Mouse (Mus musculus): ENCODE measurements around the gene Golga7b. TPM values are rescaled to one million over a fixed set of nuclear protein-coding genes. Genes with fewer than 3 reads are reported as not detected.

Golga7b gene
- total RNA-seq, 2 experiments from 2014 or later = not detected

DNA sequence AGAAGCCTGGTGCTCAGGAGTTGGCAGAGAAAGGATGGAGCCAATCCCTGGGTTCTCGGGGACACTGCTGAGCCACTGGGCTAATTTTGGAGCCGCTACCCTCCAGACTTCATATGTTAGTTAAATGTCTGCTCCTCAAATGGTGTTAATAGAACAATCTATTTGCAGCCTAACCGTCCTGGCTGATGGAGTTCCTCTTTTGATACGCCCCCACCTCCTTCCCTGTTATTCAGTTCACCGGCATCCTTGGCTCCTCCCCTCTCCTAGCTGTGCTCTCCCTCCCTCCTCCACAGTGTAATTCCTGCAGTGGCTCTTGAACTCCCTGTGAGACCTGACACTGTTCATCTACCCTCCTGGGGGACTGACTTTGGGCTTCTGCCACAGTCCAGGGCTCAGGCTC lies 748 bp upstream of the Golga7b start:
- no peak for ATAC-seq (replicated peaks; ENCODE audit: low FRiP score, poor library complexity, severe bottlenecking)

DNA sequence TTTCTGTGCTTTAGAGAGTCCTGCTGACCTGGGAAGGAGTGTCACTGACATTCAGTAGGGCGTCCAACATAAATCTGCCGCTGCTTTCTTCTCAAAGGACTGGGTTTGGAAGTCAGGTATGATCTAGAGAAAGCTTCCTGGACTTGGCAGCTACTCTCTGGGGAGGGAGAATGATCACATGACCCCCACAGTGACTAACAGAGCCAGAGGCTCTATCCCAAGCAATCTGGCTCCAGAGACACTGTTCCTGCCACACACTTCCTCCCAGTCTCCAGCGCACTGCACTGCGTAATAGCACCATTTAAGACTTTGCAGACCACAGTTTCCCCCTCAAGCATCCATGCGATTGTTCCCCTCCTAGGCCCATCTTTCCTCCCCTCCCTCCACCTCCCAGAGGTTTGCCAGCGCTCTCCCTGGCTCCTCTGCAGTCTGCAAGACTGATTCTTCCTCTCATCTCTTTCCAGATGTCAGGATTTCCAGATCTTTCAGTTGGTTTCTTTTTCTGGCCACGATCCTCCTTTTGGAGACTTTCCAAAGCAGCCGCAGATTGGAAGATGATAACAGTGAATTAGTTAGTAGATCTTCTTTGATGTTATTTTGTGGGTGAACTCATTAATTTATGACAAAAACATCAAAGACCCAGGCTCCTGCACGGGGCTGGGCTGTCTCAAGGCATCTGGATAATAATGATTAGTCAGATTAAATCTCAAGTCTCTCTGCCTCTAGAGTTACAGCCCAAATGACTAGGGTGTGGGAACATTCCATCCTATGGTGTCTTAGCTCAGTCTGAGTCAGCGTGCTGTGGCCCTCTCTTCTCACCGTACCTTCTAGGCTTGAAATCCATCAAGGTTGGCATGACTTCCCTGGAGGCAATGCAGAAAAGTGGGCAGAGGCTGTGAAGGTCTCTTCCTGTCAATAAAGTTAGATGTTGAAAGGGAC lies 2.9 kb downstream of the Golga7b start:
- ATAC-seq (replicated peaks; ENCODE audit: low FRiP score, poor library complexity, severe bottlenecking) = no peak

GRCm38 (mm10) chr19:42255438-42255783 lies 8.0 kb downstream of the Golga7b start:
- no peak for ATAC-seq (replicated peaks; ENCODE audit: low FRiP score, poor library complexity, severe bottlenecking)

GRCm38 (mm10) chr19:42255784-42256610 lies 8.6 kb downstream of the Golga7b start:
- 0 out of 2 replicates have a peak, but pooled peaks have one; percentile 25 for ATAC-seq (replicated peaks; ENCODE audit: low FRiP score, poor library complexity, severe bottlenecking)

DNA sequence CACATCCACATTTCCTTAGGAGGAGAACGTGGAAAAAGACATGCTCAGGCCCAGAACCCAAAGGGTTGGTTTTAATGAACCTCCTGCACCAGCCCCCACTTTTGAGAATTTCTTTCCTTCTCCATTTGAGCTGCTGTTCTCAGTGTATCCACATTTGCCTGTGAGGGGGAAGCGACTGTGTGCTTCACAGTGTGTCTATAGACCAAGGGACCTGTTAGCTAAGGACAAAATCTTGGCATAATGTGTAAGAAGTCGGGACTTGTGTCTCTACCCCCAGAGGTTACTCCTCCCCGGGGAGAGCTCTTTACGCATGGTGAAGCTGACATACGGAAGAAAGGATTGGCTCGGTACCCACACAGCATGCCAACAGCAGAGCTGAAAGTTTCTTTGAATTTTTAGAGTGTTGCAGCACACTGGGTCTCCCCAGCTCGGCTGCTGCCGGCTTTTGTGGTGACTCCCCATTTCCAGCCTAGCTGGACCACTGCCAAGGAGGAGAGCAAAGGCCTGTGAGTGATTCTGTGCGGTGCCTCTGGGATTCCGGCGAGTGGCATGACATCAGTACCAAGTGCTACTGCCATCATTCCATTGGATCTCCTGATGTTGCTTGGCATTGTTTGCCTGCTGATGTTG lies 9.4 kb downstream of the Golga7b start:
- 0 out of 2 replicates have a peak, but pooled peaks have one; percentile 39 for ATAC-seq (replicated peaks; ENCODE audit: low FRiP score, poor library complexity, severe bottlenecking)

DNA sequence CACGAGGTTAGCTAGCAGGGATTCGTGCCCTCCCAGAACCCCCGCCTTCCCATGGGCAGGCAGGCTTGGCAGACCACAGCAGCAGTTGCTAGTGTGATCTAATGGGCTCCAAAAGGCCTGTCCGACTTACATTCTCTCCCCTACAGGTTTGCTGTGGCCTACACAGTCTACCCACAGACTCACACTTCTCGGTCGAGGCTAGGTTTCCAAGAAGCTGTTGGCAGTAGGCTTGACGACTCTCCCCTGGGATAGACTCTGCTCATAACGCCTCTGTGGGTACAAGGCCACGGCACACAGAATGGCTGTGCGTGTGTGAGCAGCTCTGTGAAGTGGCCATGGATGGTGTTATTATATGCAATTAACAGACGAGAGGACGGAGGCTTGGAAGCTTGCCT lies 9.9 kb downstream of the Golga7b start:
- no peak for ATAC-seq (replicated peaks; ENCODE audit: low FRiP score, poor library complexity, severe bottlenecking)

DNA sequence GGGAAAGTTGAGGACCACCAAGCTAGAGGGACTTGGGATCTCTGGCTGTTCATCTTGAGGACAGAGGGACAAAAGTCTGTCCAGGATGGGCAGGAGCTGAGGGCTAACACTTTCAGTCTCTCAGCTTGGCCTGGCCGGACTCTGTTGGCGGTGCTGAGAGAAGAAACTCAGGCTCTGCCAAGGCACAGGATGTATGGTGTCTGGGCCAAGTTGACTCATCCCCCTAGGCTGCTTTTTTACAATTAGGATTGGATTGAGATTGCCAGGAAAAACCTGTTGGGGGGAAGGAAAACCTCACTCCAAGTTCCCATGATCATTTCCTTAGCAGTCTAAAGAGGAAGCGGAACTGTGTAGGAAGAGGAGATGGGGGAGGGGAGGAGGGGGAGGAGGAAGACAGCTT lies 10.7 kb downstream of the Golga7b start:
- ATAC-seq (replicated peaks; ENCODE audit: low FRiP score, poor library complexity, severe bottlenecking) = no peak

GRCm38 (mm10) chr19:42258596-42258995 lies 11.2 kb downstream of the Golga7b start:
- ATAC-seq (replicated peaks; ENCODE audit: low FRiP score, poor library complexity, severe bottlenecking) = no peak

DNA sequence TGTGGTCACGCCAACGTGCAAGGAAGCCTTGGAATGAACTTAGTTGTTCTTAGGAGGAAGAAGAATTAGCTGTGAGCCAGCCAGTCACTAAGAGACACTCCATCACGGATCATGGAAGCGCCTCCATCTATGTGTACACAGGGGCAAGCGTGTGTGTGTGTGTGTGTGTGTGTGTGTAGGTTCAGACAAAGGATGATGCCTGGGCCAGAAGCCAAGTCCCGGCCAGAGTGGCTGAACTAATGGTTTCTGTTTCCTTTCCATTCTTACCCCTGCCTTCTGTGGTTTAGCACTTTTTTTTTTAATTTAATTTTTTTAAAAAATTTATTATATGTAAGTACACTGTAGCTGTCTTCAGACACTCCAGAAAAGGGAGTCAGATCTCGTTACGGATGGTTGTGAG lies 13.1 kb downstream of the Golga7b start:
- no peak for ATAC-seq (replicated peaks; ENCODE audit: low FRiP score, poor library complexity, severe bottlenecking)

DNA sequence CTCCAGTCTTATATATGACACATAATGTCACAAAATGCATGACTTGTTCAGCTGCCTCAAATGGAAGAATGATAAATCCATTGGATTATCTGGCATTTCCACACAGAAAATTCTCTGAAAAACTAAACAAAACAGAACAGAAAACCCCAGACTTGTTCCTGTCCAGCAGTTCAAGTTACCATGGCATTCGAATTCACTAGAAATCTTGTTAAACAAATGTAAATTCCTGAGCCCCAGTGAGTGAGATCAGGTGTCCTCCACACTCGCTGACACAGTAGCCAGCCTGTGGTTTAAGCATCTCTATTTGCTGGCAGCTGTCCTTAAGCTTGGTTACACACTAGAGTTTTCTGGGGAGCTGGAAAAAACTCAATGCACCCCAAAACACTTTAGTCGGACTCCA lies 16.1 kb downstream of the Golga7b start:
- no peak for ATAC-seq (replicated peaks; ENCODE audit: low FRiP score, poor library complexity, severe bottlenecking)

DNA sequence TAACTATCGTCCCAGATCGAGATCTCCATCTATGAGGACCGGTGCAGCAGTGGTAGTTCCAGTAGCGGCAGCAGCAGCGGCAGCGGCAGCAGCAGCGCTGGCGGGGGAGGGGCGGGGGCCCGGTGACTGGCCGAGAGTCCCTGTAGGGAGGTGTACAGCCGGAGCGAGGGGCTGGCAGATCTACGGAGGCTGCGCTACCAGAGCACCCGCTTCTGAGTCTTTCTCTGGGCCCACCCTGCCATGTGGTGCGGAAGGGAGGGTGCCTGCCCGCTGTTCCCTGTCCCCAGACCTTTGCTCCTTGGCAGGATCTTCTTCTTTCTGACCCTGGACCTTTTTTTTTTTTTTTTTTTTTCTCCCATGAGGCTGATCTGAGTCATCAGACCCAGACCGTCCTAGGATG lies 21.0 kb downstream of the Golga7b start:
- ATAC-seq (replicated peaks; ENCODE audit: low FRiP score, poor library complexity, severe bottlenecking) = no peak

DNA sequence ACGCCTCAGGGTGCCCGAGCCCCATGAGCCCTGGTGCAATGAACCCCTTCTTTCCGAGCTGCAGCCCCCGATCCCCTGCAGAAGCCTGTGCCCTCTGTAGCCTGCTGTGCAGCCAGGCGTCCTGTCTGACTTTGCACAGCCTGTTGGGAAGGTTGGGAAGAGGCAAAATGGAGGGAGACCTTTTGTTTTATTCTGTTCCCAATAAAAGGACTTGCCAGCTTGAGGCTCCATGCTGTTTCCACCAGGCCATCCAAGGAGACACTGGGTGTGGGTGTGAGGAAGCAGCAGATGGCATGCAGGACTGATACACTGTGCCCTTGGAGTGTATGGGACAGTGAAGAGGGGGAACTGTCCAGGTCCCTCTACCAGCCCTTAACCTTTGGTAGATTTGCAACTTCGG lies 22.7 kb downstream of the Golga7b start:
- no peak for ATAC-seq (replicated peaks; ENCODE audit: low FRiP score, poor library complexity, severe bottlenecking)

DNA sequence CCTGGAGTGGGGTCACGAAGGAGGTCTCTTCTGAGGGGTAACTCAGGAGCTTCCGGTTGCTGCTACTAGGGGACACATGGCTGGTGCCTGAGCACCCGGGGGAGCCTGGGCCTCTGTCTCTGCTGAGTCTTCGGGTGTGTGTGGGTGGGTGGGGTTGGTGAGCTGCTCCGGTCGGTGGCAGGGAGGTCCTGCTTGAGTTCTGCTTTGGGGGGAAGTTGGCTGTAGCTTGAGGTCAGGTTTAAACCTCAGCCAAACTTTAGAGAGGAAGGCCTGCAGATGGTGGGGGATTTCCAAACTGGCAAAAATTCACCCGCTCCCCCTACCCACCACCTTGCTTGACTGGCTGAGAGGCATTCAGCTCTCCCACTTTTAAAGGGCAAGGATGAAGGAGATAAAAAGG lies 23.8 kb downstream of the Golga7b start:
- ATAC-seq (replicated peaks; ENCODE audit: low FRiP score, poor library complexity, severe bottlenecking) = no peak

- ATAC-seq (replicated peaks; ENCODE audit: low FRiP score, poor library complexity, severe bottlenecking) = peak; percentile 65; the same call in 1 of the 2 replicates
Observed at GRCm38 (mm10) chr19:42272003-42272963, 24.9 kb downstream of the Golga7b start.

DNA sequence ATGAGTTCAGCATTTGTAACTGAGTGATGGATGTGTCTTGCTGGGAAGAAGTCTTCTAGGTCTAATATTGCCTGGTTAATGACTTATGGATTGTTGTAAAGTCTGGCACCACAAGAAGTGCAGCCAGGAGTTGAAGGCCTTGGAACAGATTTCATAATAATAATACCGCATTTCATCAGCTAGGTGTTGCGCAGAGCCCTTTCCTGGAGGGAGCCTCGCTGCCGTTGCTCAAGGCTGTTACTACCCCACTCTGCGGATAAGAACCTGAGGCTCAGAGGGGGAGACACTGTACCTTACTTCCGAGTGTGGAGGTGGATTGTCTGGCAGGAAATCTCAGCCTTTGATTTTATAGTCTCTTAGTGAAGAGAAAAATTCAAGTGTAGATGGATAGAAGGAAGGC lies 29.9 kb downstream of the Golga7b start:
- ATAC-seq (replicated peaks; ENCODE audit: low FRiP score, poor library complexity, severe bottlenecking) = no peak

- ATAC-seq (replicated peaks; ENCODE audit: low FRiP score, poor library complexity, severe bottlenecking) = no peak
Observed at GRCm38 (mm10) chr19:42278461-42278860, 31.1 kb downstream of the Golga7b start.

DNA sequence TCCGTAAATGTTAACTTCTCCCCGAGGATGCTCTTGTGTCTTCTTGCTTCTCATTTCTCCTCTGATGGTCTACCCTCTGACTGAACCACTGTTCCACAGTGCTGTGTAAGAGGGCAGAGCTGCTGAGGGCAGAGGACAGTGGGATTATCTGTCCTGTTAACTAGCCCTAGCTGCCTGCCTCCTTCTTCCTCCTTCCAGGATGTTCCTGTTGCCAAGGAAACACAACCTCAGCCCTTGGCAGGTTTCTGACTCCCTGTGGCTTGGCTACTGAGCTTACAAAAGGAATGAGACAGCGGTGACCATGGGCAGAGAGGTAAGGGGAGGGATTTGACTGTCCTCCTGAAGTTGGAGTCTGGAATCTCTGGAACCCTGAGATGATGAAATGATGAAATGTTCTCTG lies 32.2 kb downstream of the Golga7b start:
- ATAC-seq (replicated peaks; ENCODE audit: low FRiP score, poor library complexity, severe bottlenecking) = no peak

DNA sequence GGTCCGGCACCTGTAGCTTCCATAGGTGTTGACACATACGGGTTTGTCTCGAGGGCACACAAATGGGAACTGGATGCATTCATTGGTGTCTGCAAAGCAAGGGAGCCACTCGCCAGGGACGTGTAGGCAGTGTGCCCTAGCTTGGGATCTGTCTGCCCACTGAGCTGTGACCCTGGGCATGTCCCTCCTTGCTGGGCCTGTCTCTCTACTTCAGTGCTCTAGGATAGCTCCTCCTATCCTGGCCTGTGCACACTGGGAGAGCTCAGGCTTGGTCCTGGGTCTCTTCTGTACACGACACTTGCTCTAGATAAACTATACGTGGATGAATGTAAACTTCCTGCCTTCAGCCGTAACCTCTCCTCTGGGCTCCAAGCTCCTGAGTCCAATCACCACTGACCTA lies 36.8 kb downstream of the Golga7b start:
- ATAC-seq (replicated peaks; ENCODE audit: low FRiP score, poor library complexity, severe bottlenecking) = no peak

GRCm38 (mm10) chr19:42288361-42288760 lies 41.0 kb downstream of the Golga7b start:
- no peak for ATAC-seq (replicated peaks; ENCODE audit: low FRiP score, poor library complexity, severe bottlenecking)

Measured in erythroid progenitor cell, adult 5-6 weeks (primary cell).